Mouse (Mus musculus) stomach, postnatal 0 days (tissue): Measurements from ENCODE around the gene Camkv. TPM values are rescaled to one million over a fixed set of nuclear protein-coding genes. Genes with fewer than 3 reads are reported as not detected.

Experiments used
- ATAC-seq: fragments of 200-750 bp; cut with Nextera tagmentation; 2 replicates; pipeline ENCODE4 v1.8.0; 2017; ENCODE audit not compliant: low FRiP score, low TSS enrichment
- DNase-seq: peaks from one replicate; pipeline ENCODE4 v3.0.0-alpha.2; 2016; ENCODE audit warnings: low spot score
- H3K27ac ChIP-seq: fragments of 300-500 bp; sonication (generic); replicated peaks from 2 replicates; pipeline ENCODE4 v1.5.1; 2014; ENCODE audit warnings: mild to moderate bottlenecking, control low read depth
- H3K27me3 ChIP-seq: fragments of 300-500 bp; sonication (generic); 2 replicates; pipeline ENCODE4 v1.6.1; 2014; ENCODE audit warnings: low read length; ENCODE audit not compliant: control insufficient read depth, insufficient read depth
- H3K36me3 ChIP-seq: fragments of 300-500 bp; sonication (generic); 2 replicates; pipeline ENCODE4 v1.6.1; 2014; ENCODE audit warnings: low read length, mixed read lengths; ENCODE audit not compliant: control insufficient read depth, insufficient read depth
- H3K4me1 ChIP-seq: fragments of 300-500 bp; sonication (generic); replicated peaks from 2 replicates; pipeline ENCODE4 v1.6.1; 2014; ENCODE audit warnings: antibody characterized with exemption; ENCODE audit not compliant: control insufficient read depth, insufficient read depth
- H3K4me2 ChIP-seq: fragments of 300-500 bp; sonication (generic); replicated peaks from 2 replicates; pipeline ENCODE4 v1.6.1; 2014; ENCODE audit warnings: low read depth, mild to moderate bottlenecking, control low read depth, moderate library complexity
- H3K4me3 ChIP-seq: fragments of 300-500 bp; sonication (generic); 2 replicates; pipeline ENCODE4 v1.5.1; 2014; ENCODE audit warnings: low read depth, low read length, control low read depth
- H3K9ac ChIP-seq: fragments of 300-500 bp; sonication (generic); 2 replicates; pipeline ENCODE4 v1.6.1; 2014; ENCODE audit warnings: mild to moderate bottlenecking, low read length, control low read depth, mixed read lengths
- H3K9me3 ChIP-seq: fragments of 300-500 bp; sonication (generic); 2 replicates; pipeline ENCODE4 v1.6.1; 2016; ENCODE audit warnings: low read length; ENCODE audit not compliant: control insufficient read depth
- CTCF ChIP-seq: IDR thresholded peaks from 2 replicates; pipeline ENCODE4 v1.5.1; 2016; ENCODE audit warnings: antibody characterized with exemption, low read depth, mild to moderate bottlenecking, moderate library complexity
- EP300 ChIP-seq: optimal IDR thresholded peaks from 2 replicates; pipeline ENCODE3; 2016; ENCODE audit warnings: antibody characterized with exemption
- WGBS: fragments of 180-500 bp; shearing (Covaris S2); extraction: QIAGEN DNeasy Blood & Tissue Kit; methylation state at CpG from one replicate; pipeline ENCODE4 v1.1.7; 2014; 5-methylcytosine and 5-hydroxymethylcytosine counted together
- polyA plus RNA-seq: library from polyadenylated mRNA; unstranded; fragments of >200 nt; fragmentation: Nextera tagmentation; extraction: Ambion mirVana; gene quantifications from 2 replicates; pipeline ENCODE4 v1.2.1, GENCODE M21; 2015

Gene Camkv
- polyA plus RNA-seq, 1 experiment from 2014 or later, result 0.62 TPM

DNA sequence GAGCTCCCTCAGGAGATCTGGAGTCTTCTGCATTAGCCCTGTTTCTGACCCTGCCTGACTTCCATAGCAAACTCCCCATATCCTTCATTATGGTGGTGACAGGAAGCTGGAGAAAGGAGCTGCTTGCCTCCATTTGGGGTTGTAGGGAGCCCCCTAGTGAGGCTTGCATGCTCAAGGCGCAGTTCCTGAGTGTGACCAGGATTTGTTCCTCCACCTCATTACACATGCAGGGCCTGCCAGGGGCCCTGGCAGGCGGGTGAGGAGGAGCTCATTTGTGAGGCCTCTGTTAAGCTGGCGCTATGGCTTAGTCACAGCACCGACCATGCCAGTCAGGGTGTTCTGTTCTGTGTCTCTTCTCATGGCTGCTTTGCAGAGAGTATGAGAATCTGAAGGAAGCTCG is 26.4 kb downstream of the Camkv start:
- Histone ChIP-seq H3K9me3 (no peaks in the 10 kb centered on the region), H3K27ac (no peak overlapping the region), H3K4me1 (no peaks in the 10 kb centered on the region), H3K36me3 (no peaks in the 10 kb centered on the region), H3K4me2 (no peak overlapping the region), H3K4me3 (no peak overlapping the region), H3K27me3 (no peaks in the 10 kb centered on the region), H3K9ac (no peak overlapping the region)
- 0 out of 2 replicates have a peak, but pooled peaks have one; percentile 18 for ATAC-seq
- peak; percentile 75 for TF ChIP-seq CTCF
- TF ChIP-seq EP300, result no peak
- DNase-seq, result peak; percentile 51
- WGBS, result 50% methylated on average over 5 of the region's 5 CpGs

DNA sequence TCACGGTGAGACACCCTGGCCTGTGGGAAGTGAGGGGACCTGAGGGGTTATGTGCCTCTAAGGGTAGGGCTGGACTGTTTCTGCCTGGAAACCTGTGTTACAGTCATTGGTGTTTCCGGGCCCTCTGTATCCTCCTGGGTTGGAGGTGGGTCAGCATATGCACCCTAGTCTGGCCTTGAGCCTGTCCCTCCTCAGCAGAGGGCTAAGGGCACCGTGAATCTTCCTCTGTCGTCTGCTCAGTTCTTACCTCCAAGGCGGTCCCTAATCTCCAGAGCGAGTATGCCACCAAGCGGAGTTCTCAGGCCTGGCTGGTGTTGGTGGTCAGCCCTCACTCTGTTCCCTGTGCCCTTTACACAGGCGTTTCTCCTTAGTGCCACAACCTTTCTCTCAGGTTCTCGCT is 27.4 kb downstream of the Camkv start:
- 95% methylated on average over 9 of the region's 9 CpGs for WGBS
- Histone ChIP-seq H3K4me3 (no peak overlapping the region), H3K4me2 (no peak overlapping the region), H3K9ac (no peak overlapping the region), H3K4me1 (no peaks in the 10 kb centered on the region), H3K36me3 (no peaks in the 10 kb centered on the region), H3K27ac (no peak overlapping the region), H3K9me3 (no peaks in the 10 kb centered on the region), H3K27me3 (no peaks in the 10 kb centered on the region)
- DNase-seq (no peak), ATAC-seq (no peak)
- TF ChIP-seq EP300 (no peak), CTCF (no peak)

DNA sequence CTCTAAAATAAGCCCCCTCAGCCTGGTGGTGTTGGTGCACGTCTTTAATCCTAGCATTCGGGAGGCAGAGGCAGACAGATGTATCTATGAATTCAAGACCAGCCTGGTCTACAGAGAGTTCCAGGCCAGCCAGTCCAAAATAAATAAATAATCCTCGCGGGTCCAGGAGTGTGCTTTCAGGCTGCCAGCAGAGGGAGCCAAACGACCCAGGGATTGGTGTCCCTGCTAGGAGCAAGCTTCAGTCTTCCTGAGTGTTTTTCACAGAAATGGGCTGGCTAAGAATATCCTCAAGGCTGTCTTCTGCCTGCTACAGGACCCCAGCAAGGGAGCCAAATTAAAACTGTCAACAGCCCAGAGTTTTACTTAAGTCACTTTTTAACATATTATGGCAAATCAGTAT is 28.2 kb downstream of the Camkv start:
- Histone ChIP-seq H3K4me2 (no peak overlapping the region), H3K9ac (no peak overlapping the region), H3K4me1 (no peaks in the 10 kb centered on the region), H3K36me3 (0 out of 2 replicates have a peak, but pooled peaks cover under 1% of the 10 kb centered on the region), H3K9me3 (no peaks in the 10 kb centered on the region), H3K27me3 (no peaks in the 10 kb centered on the region), H3K4me3 (no peak overlapping the region), H3K27ac (no peak overlapping the region)
- WGBS, result 17% methylated on average over 5 of the region's 5 CpGs
- ATAC-seq, result peak; percentile 78
- peak; percentile 98 for TF ChIP-seq CTCF
- TF ChIP-seq EP300, result no peak
- DNase-seq, result peak; percentile 89

DNA sequence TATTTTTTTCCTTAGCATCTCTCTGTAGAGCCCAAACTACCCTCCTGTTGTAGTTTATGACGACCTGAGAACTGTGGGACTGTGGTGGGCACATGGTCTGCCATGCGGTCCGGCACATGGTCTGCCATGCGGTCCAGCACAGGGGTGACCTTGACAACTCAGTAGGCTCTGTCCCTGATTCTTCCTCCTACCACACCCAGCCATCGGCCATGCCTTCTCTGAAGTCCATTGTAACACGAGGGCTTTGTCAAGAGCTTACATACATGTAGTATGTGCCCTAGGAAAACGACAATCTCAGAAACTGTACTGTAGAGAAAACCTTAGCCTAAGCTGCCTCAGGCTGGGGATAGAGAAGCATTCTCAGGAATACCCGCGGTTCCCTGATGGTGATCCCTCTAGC is 29.2 kb downstream of the Camkv start:
- Histone ChIP-seq H3K27me3 (no peaks in the 10 kb centered on the region), H3K9me3 (no peaks in the 10 kb centered on the region), H3K4me1 (no peaks in the 10 kb centered on the region), H3K4me2 (no peak overlapping the region), H3K27ac (no peak overlapping the region), H3K4me3 (no peak overlapping the region), H3K9ac (no peak overlapping the region), H3K36me3 (0 out of 2 replicates have a peak, but pooled peaks cover 2% of the 10 kb centered on the region)
- WGBS, result 90% methylated on average over 9 of the region's 9 CpGs
- ATAC-seq (no peak), DNase-seq (no peak)
- TF ChIP-seq CTCF (no peak), EP300 (no peak)

DNA sequence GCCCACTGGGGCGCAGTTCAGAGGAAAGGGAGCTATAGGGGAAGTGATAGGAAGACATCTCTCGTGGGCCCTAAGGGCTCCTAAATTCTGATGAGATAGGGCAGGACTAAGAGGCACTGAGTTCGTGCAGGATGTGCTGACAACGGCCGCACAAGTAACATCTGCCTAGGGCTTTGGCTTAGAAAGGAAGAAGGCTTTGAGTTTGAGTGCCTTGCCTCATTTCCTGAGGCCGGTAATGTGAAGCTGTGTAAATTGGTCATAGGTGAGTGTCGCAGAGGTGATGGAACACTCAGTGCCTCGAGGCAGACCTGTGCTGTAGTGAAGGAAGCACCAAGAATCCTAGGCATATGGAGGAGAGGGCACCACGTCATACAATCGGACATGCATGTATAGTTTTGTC is 31.2 kb downstream of the Camkv start:
- WGBS, result 85% methylated on average over 10 of the region's 10 CpGs
- TF ChIP-seq CTCF (no peak), EP300 (no peak)
- H3K4me1 ChIP-seq, result no peaks in the 10 kb centered on the region; the same call in 1 of the 2 replicates
- H3K27me3 ChIP-seq, result no peaks in the 10 kb centered on the region
- no peak overlapping the region for H3K4me3 ChIP-seq
- H3K4me2 ChIP-seq, result no peak overlapping the region
- H3K9me3 ChIP-seq, result no peaks in the 10 kb centered on the region
- DNase-seq (no peak), ATAC-seq (no peak)
- no peak overlapping the region for H3K9ac ChIP-seq
- 0 out of 2 replicates have a peak, but pooled peaks cover 2% of the 10 kb centered on the region for H3K36me3 ChIP-seq
- no peak overlapping the region for H3K27ac ChIP-seq

DNA sequence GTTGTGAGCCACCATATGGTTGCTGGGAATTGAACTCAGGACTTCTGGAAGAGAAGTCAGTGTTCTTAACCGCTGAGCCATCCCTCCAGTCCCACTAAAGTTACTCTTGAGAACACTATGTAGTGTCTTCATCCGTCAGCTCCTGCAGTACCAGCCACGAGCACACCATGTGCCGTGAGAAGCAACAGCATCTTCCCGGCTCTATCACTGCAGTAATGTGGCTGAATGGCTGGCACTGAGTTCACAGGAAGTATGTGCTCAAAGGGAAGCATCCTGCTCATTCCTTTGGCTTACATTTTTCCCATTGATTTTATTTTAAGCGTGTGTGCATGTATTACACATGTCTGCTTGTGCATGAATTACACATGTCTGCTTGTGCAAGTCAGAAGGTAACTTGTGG is 32.0 kb downstream of the Camkv start:
- DNase-seq (no peak), ATAC-seq (no peak)
- no peak overlapping the region for H3K4me2 ChIP-seq

More for the DNA sequence above, 32.0 kb downstream of the Camkv start:
- H3K4me1 ChIP-seq, result no peaks in the 10 kb centered on the region; the same call in 1 of the 2 replicates
- TF ChIP-seq EP300 (no peak), CTCF (no peak)
- H3K4me3 ChIP-seq, result no peak overlapping the region
- H3K27ac ChIP-seq, result no peak overlapping the region
- H3K9ac ChIP-seq, result no peak overlapping the region
- WGBS, result 79% methylated on average over 6 of the region's 6 CpGs
- no peaks in the 10 kb centered on the region for H3K27me3 ChIP-seq
- H3K9me3 ChIP-seq, result no peaks in the 10 kb centered on the region
- 0 out of 2 replicates have a peak, but pooled peaks cover 2% of the 10 kb centered on the region for H3K36me3 ChIP-seq
